Mouse (Mus musculus): ENCODE data around the gene Rnf41.

Rnf41 gene

DNA sequence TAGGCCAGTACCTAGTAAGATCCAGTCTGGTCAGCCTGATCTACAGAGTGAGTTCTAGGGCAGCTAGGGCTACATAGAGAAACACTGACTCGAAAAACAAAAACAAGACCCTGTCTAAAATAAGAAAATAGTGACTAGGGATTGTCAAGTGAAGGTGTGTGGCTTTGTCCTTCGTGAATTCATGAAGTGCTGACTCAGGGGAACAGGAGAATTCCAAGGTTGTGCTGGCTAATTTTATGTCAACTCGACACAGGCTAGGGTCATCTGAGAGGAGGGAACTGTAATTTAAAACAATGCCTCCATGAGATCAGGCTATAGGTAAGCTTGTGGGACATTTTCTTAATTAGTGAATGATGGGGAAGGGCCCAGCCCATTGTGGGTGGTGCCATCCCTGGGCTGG lies 43.0 kb downstream of the Rnf41 start:
- in situ Hi-C loops (cut with MboI; ENCODE audit: low pct_unique_long_range_greater_than_20kb in 1 of 2, low sequenced_read_pairs in 2 of 2, unreplicated experiment in 1 of 2), result loop anchor here in 1 of 2 experiments (10.0 kb wide), 1 partner anchor 110 kb away; no protein-coding TSS in a partner anchor

DNA sequence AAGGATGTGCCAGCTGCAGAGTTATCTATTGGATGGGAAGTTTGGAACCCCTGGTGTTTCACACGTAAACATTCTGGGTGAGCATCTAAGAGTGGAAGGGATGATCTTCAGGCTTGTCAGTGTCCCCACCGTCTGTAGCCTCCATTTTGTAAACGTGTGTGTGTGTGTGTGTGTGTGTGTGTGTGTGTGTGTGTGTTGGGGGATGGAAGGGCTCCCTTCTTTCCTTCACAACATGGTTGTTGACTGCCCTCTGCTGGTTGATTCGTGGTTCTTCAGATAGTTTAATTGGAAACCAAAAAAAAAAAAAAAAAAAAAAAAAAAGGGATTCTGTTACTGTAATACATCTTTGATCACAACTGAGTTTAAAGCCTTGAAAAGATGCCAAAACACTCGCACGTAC lies 43.8 kb downstream of the Rnf41 start:
- in situ Hi-C loops (cut with MboI; ENCODE audit: low pct_unique_long_range_greater_than_20kb in 1 of 2, low sequenced_read_pairs in 2 of 2, unreplicated experiment in 1 of 2), result loop anchor here in 1 of 2 experiments (10.0 kb wide), 1 partner anchor 110 kb away; no protein-coding TSS in a partner anchor

DNA sequence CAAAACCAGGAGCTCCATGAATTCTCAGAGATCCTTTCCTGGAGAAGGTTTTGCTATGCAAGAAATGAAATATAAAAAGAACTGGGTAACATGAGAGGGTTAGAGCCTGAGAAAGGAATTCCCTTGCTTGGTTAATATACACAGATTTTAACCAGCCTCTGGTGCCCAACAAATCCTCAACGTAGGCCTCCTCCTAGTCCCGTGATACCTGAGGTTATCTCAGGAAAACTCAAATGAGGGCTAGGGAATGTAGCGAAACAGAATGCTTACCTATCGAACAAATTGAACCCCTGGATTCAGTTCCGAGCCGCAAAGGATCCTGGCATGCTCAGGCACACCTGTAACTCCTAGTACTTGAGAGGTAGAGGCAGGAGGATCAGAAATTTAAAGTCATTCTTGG lies 46.2 kb downstream of the Rnf41 start:
- in situ Hi-C loops (cut with MboI; ENCODE audit: low pct_unique_long_range_greater_than_20kb in 1 of 2, low sequenced_read_pairs in 2 of 2, unreplicated experiment in 1 of 2), result loop anchor here in 1 of 2 experiments (10.0 kb wide), 1 partner anchor 113 kb away; no protein-coding TSS in a partner anchor

DNA sequence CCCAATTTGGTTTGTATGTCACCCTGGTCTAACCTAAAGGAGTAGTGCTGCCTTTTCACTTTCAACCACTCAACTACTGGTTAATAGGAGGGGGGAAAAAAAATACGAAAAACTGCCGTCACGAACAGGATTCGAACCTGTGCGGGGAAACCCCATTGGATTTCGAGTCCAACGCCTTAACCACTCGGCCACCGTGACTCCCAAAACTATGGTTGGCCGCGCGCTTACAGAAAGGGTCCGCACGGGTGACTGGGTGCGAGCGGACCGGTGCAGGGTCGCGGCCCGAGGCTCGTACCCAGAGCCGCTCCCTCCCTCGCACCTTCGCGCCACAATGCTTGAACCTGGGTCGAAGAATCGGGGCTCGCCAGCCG lies 46.9 kb downstream of the Rnf41 start:
- in situ Hi-C loops (cut with MboI; ENCODE audit: low pct_unique_long_range_greater_than_20kb in 1 of 2, low sequenced_read_pairs in 2 of 2, unreplicated experiment in 1 of 2), result loop anchor here in 1 of 2 experiments (10.0 kb wide), 1 partner anchor 114 kb away; no protein-coding TSS in a partner anchor

DNA sequence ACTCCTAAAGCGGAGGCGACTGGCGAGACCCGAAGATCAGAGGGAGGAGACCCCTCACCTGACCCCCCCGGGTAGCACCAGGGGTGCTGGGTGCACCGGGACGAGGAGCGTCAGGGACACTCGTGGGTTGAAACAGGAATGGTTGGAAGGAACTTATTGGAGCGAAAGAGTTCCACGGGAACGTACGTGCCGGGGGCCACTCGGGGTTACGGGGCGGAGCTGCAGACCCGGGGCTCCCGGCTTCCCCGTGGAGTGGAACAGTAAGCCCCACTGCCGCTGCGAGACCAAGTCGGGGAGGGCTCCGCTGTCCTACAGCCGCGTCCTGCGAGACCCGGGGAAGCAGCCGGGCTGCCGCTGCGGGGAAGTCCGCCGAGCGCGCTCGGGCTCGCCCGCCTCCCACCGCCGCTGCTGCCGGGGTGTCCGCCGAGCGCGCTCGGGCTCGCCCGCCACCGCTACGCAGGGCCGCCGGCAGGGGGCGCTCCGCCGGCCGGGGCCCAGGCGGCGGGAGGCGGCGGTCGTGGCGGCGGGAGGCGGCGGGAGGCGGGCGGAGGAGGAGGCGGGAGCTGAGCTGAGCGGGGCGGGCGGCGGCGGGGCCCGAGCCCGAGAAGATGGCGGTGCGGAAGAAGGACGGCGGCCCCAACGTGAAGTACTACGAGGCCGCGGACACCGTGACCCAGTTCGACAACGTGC lies 47.4 kb downstream of the Rnf41 start, which contains the start of gene Smarcc2:
Gene Smarcc2, plus strand, starts transcription at position 530 of the 690 bp plus-strand sequence.
- in situ Hi-C loops (cut with MboI; ENCODE audit: low pct_unique_long_range_greater_than_20kb in 1 of 2, low sequenced_read_pairs in 2 of 2, unreplicated experiment in 1 of 2), result loop anchor here in 1 of 2 experiments (10.0 kb wide), 1 partner anchor 114 kb away; no protein-coding TSS in a partner anchor

DNA sequence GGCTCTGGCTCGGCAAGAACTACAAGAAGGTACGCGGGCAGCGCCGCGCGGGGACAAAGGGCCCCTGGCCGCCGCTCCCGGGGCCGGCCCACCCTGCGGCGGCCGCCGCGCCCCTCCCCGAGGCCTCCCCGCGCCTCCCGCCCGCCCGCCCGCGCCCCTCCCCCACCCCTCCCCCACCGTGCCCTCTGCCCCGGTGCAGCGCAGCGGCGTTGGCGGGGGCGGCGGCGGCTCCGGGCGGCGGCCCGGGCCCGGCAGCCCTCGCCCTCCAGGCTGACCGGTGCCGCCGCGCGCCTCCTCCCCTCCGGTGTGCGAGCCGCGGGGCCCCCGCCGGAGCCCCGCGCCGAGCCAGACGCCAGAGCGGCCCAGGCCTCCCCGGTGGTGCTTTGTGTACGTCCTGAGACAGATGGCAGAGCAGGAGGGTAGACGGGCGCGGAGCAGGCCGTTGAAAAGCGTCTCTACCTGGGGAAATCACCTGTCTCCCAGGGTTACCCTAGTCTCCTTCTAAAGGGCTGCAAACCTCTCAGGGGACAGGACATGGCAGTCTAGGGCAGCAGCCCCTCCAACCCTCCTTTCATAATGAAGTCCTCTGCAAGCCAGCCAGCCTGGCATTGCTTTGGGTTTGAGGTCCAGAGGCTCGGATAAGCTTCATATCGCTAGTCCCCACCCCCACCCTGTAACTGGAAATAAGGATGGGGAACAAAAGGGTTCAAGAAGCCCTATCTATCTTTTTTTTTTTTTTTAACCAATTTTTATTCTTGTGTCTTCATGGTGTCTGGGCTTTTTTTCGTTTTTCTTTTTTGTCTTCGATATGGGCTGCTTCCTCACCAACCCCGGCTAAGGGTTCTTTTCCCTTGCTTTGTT lies 48.2 kb downstream of the Rnf41 start:
- in situ Hi-C loops (cut with MboI; ENCODE audit: low pct_unique_long_range_greater_than_20kb in 1 of 2, low sequenced_read_pairs in 2 of 2, unreplicated experiment in 1 of 2), result loop anchor here in 1 of 2 experiments (10.0 kb wide), 1 partner anchor 115 kb away; no protein-coding TSS in a partner anchor

DNA sequence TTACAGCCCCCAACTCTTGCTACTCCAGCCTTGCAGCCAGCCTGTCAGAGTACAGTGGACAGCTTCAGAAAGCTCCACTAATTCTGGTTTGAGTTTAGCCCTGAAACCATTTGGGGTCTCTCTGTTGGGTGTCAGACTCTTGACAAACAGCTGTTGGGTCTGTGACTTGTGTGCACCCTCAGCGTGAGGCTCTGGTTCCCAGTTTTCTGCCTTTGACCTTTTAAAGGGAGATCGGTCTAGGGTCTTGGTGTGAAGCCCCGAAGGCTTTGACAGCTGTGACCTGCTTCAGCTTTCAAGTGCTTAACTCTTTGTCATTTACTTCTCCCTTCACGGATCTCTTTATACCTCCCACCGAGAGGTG lies 48.8 kb downstream of the Rnf41 start:
- in situ Hi-C loops (cut with MboI; ENCODE audit: low pct_unique_long_range_greater_than_20kb in 1 of 2, low sequenced_read_pairs in 2 of 2, unreplicated experiment in 1 of 2), result no loop called here

DNA sequence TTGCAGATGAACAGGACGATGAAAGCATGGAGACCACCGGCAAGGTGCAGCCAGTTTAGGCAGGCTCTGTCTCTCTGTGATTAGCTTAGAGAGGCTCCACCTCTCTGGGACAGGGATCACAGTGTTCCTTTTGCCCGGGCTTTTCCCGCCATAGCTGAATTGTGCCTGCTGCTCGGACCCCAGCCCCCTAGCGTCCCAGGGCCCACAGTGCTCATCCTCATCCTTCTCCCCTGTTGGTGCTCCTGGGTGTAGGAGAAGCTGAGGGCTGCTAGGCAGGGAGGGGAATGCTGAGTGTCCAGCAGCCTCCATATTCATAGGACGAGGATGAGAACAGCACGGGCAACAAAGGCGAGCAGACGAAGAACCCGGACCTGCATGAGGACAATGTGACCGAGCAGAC lies 62.9 kb downstream of the Rnf41 start:
- in situ Hi-C loops (cut with MboI; ENCODE audit: low pct_unique_long_range_greater_than_20kb in 1 of 2, low sequenced_read_pairs in 2 of 2, unreplicated experiment in 1 of 2), result no loop called here

DNA sequence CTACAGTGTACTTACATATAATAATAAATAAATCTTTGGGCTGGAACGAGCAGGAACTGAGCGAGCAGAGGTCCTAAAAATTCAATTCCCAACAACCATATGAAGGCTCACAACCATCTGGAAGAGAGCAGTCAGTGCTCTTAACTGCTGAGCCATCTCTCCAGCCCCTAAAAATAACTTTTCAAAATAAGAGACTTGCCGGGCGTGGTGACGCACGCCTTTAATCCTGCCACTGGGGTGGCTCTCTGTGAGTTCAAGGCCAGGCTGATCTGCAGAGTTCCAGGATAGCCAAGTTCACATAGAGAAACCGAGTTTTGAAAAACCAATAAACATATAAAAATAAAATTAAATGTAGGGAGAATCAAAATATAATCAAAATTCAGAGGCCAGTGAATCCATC lies 74.9 kb downstream of the Rnf41 start:
- in situ Hi-C loops (cut with MboI; ENCODE audit: low pct_unique_long_range_greater_than_20kb in 1 of 2, low sequenced_read_pairs in 2 of 2, unreplicated experiment in 1 of 2), result no loop called here

DNA sequence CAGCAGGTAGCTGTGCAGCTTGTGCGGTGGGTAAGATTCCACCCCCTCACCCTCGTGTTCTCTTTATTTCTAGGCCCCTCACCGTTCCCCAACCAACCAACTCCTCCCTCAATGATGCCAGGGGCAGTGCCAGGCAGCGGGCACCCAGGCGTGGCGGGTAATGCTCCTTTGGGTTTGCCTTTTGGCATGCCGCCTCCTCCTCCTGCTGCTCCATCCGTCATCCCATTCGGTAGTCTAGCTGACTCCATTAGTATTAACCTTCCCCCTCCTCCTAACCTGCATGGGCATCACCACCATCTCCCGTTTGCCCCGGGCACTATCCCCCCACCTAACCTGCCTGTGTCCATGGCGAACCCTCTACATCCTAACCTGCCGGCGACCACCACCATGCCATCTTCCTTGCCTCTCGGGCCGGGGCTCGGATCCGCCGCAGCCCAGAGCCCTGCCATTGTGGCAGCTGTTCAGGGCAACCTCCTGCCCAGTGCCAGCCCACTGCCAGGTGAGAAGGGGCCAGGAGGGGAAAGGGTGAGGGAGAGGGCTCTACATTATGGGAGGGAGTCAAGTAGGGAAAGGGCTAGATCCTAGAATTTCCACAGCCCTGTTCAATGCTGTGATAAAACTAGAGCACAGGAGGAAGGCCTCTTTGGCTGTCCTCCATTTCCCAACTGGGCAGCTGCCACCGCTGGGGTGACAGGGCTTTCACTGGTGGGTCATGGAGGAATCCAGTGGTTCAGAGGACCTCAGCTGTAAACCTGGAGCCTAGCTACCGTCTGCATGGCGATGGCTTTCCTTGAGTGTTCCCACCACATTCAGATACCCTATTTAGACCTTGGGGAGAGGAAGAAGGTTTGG lies 76.6 kb downstream of the Rnf41 start:
- in situ Hi-C loops (cut with MboI; ENCODE audit: low pct_unique_long_range_greater_than_20kb in 1 of 2, low sequenced_read_pairs in 2 of 2, unreplicated experiment in 1 of 2), result no loop called here

DNA sequence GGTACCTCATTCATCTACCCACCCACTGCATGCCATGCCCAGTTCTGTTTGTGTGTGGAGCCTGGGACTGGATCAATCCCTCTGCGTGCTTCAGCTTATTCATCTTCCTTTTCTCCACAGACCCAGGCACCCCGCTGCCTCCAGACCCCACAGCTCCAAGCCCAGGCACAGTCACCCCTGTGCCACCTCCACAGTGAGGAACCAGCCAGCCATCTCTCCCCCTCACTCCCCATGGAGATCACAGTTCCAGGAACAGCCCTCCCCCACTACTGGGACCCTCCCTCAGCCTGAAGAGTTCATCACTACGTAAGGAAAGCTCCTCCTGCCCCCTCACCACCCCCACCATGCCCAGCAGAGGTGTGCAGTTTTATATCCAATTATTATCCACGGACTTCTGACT lies 77.3 kb downstream of the Rnf41 start:
- in situ Hi-C loops (cut with MboI; ENCODE audit: low pct_unique_long_range_greater_than_20kb in 1 of 2, low sequenced_read_pairs in 2 of 2, unreplicated experiment in 1 of 2), result no loop called here

DNA sequence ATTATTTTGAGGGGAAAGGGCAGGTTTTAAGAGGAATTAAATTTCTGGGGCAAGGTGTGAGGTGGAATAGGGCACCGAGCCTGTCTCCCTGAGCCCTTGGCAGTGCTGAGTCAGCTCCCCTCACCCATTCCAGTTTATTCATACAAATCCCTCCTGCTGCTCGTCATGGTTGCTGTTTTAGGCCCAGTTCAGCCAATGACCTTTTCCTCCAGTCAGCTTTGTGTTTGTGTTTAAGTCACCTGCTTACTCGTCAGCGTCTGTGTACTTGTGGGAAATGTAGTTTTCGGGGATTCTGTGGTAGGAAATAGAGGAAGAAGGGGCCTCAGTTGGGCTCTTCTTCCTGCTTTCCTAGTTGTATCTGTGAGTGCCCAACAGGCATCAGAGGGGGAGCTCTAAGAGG lies 77.9 kb downstream of the Rnf41 start:
- in situ Hi-C loops (cut with MboI; ENCODE audit: low pct_unique_long_range_greater_than_20kb in 1 of 2, low sequenced_read_pairs in 2 of 2, unreplicated experiment in 1 of 2), result no loop called here

DNA sequence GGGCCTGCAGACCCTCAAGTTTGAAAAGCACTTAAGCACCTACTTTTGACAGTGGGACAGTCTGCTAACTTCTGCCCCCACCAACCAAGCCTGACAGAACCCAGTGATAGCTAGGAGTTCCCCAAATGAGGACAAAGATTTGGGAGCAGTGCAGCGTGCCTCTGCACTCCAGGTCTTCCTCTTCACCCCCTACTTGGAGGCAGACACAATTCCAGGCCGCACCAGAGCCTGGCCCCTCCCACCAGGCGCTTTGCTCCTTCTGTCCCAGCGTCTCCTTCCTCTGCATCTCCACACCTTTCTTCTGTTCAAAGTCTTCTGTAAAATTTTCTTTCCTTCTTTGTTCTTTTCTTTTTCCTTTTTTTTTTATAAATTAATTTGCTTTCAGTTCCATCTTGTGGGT lies 78.3 kb downstream of the Rnf41 start:
- in situ Hi-C loops (cut with MboI; ENCODE audit: low pct_unique_long_range_greater_than_20kb in 1 of 2, low sequenced_read_pairs in 2 of 2, unreplicated experiment in 1 of 2), result no loop called here

DNA sequence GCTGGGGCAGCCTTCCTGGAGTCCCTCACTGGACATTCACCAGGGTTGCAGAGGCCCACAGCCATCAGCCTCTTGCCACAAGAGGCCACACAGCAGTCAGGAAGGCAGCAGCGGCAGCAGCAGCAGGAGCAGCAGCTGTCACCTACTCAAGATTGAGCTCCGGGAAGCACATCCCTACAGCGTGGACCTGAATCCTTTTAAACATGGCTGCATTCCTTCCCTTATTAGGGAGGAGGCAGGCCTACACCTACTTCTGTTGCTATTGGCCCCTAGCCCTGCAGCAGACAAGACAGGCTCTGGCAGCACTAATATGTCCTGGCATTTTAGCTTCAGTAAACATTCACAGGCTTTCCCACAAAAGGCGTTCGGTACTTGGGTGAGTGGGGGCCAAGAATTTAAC lies 78.8 kb downstream of the Rnf41 start:
- in situ Hi-C loops (cut with MboI; ENCODE audit: low pct_unique_long_range_greater_than_20kb in 1 of 2, low sequenced_read_pairs in 2 of 2, unreplicated experiment in 1 of 2), result no loop called here

DNA sequence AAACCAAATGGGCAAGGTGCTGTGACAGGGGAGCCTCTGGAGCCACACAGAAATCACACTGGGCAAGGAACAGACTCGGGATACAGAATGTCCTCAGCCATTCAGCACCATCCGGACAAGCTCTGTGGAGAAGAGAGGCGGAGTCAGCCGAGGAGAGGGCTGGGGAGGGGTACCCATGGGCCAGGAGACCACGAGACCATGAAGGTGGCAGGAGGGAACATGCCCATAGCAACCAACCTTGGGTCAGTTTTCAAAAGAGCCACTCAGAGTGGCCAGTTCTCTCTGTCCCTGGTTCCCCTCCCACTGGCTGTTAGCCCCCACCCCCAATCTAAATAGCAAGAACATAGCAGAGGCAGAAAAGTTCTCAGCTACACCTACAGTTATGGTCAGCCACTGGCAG lies 79.5 kb downstream of the Rnf41 start:
- in situ Hi-C loops (cut with MboI; ENCODE audit: low pct_unique_long_range_greater_than_20kb in 1 of 2, low sequenced_read_pairs in 2 of 2, unreplicated experiment in 1 of 2), result no loop called here

Measured in mouse embryonic stem cell (cell line).